Mouse (Mus musculus) midbrain, embryonic 14.5 days (tissue): Measurements from ENCODE around the gene Brms1. TPM values are rescaled to one million over a fixed set of nuclear protein-coding genes. Genes with fewer than 3 reads are reported as not detected.

Experiments
- ATAC-seq: fragments of 200-750 bp; cut with Nextera tagmentation; 2 replicates; pipeline ENCODE4 v1.8.0; 2017; ENCODE audit warnings: moderate number of reproducible peaks, moderate library complexity; ENCODE audit not compliant: low FRiP score, low TSS enrichment
- DNase-seq: peaks from one replicate; pipeline ENCODE4 v3.0.0-alpha.2; 2015
- H3K27ac ChIP-seq: fragments of 300-500 bp; sonication (generic); replicated peaks from 2 replicates; pipeline ENCODE4 v1.5.1; 2014; ENCODE audit warnings: mild to moderate bottlenecking, low read depth, low read length, moderate library complexity
- H3K27me3 ChIP-seq: fragments of 300-500 bp; sonication (generic); 2 replicates; pipeline ENCODE4 v1.6.1; 2014; ENCODE audit warnings: low read length, control low read depth, mixed read lengths; ENCODE audit not compliant: control insufficient read depth, insufficient read depth
- H3K36me3 ChIP-seq: fragments of 300-500 bp; sonication (generic); 2 replicates; pipeline ENCODE4 v1.6.1; 2014; ENCODE audit warnings: low read length, control low read depth; ENCODE audit not compliant: control insufficient read depth, insufficient read depth
- H3K4me1 ChIP-seq: fragments of 300-500 bp; sonication (generic); 2 replicates; pipeline ENCODE4 v1.6.1; 2014; ENCODE audit warnings: mild to moderate bottlenecking, antibody characterized with exemption, low read length, control low read depth; ENCODE audit not compliant: control insufficient read depth, insufficient read depth
- H3K4me2 ChIP-seq: fragments of 300-500 bp; sonication (generic); 2 replicates; pipeline ENCODE4 v1.6.1; 2014; ENCODE audit warnings: mild to moderate bottlenecking, low read length, moderate library complexity
- H3K4me3 ChIP-seq: fragments of 300-500 bp; sonication (generic); replicated peaks from 2 replicates; pipeline ENCODE4 v1.5.1; 2014; ENCODE audit warnings: low read depth, low read length
- H3K9ac ChIP-seq: fragments of 300-500 bp; sonication (generic); replicated peaks from 2 replicates; pipeline ENCODE4 v1.6.1; 2014; ENCODE audit warnings: mild to moderate bottlenecking, low read length, moderate library complexity
- H3K9me3 ChIP-seq: fragments of 300-500 bp; sonication (generic); 2 replicates; pipeline ENCODE4 v1.6.1; 2016; ENCODE audit warnings: low read length, control low read depth, mixed read lengths; ENCODE audit not compliant: control insufficient read depth
- WGBS: fragments of 180-500 bp; shearing (Covaris S2); extraction: QIAGEN DNeasy Blood & Tissue Kit; methylation state at CpG from one replicate; pipeline ENCODE4 v1.1.7; 2014; 5-methylcytosine and 5-hydroxymethylcytosine counted together
- polyA plus RNA-seq: library from polyadenylated mRNA; unstranded; fragments of >200 nt; fragmentation: Nextera tagmentation; extraction: Ambion mirVana; gene quantifications from 2 replicates; pipeline ENCODE4 v1.2.1, GENCODE M21; 2014

Brms1 gene
- polyA plus RNA-seq, 1 experiment from 2014 or later, result 39.0 TPM

DNA sequence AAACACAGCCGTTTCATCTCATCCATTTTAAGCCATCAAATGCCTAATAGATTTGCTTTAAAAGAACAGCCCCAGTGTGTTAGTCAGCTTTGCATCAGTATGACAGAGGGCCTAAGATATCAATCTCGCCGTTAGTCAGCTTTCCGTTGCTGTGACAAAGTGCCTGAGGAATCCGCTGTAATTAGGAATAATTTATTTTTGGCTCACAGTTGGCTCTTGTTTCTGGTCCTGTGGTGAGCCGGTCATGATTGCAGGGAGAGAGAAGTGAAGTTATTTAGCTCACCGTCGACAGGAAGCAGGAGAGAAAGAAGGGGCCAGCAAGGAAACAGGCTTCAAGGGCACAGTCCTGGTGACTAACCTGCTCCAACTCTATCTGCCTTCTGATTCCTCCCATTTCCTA, 28.0 kb upstream of the Brms1 start:
- no peak overlapping the region for H3K4me2 ChIP-seq
- WGBS, result 83% methylated on average over 8 of the region's 8 CpGs
- ATAC-seq (no peak), DNase-seq (no peak)
- H3K9ac ChIP-seq, result no peak overlapping the region
- H3K9me3 ChIP-seq, result no peaks in the 10 kb centered on the region
- H3K36me3 ChIP-seq, result no peaks in the 10 kb centered on the region
- no peak overlapping the region for H3K27ac ChIP-seq
- 0 out of 2 replicates have a peak, but pooled peaks cover 2% of the 10 kb centered on the region for H3K4me1 ChIP-seq
- no peak overlapping the region for H3K4me3 ChIP-seq
- H3K27me3 ChIP-seq, result no peaks in the 10 kb centered on the region

DNA sequence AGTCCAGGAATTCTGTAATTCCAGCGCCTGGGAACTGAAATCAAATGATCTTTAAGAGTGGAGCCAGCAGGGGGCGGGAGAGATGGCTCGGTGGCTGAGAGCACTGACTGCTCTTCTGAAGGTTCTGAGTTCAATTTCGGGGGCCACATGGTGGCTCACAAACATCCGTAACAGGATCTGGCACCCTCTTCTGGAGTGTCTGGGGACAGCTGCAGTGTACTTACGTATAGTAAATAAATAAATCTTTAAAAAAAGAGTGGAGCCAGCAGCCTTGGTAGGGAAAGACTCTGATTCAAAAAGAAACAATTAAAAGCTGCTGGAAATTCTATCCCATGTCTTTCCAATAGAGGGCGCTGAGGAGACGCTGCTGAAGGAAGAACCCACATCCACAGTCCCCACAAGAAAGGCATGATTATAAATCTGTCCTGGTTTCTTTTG, 26.2 kb upstream of the Brms1 start:
- Histone ChIP-seq H3K4me3 (no peak overlapping the region), H3K4me2 (no peak overlapping the region), H3K9ac (no peak overlapping the region), H3K9me3 (no peaks in the 10 kb centered on the region), H3K27me3 (no peaks in the 10 kb centered on the region), H3K27ac (no peak overlapping the region), H3K4me1 (0 out of 2 replicates have a peak, but pooled peaks cover 2% of the 10 kb centered on the region), H3K36me3 (no peaks in the 10 kb centered on the region)
- ATAC-seq (no peak), DNase-seq (peak; percentile 71)
- WGBS, result 16% methylated on average over 8 of the region's 8 CpGs

GRCm38 (mm10) chr19:5016221-5016742, 24.9 kb upstream of the Brms1 start:
- DNase-seq (no peak), ATAC-seq (no peak)
- no peak overlapping the region for H3K4me3 ChIP-seq
- no peak overlapping the region for H3K4me2 ChIP-seq
- WGBS, result 51% methylated on average over 10 of the region's 10 CpGs
- no peaks in the 10 kb centered on the region for H3K27me3 ChIP-seq
- no peak overlapping the region for H3K9ac ChIP-seq
- H3K27ac ChIP-seq, result no peak overlapping the region
- no peaks in the 10 kb centered on the region for H3K36me3 ChIP-seq
- H3K4me1 ChIP-seq, result 0 out of 2 replicates have a peak, but pooled peaks cover 2% of the 10 kb centered on the region
- no peaks in the 10 kb centered on the region for H3K9me3 ChIP-seq

GRCm38 (mm10) chr19:5016782-5017181, 24.4 kb upstream of the Brms1 start:
- H3K9ac ChIP-seq, result no peak overlapping the region
- H3K4me3 ChIP-seq, result no peak overlapping the region
- H3K27me3 ChIP-seq, result no peaks in the 10 kb centered on the region
- no peaks in the 10 kb centered on the region for H3K9me3 ChIP-seq
- peak; percentile 83 for DNase-seq
- no peaks in the 10 kb centered on the region for H3K36me3 ChIP-seq
- no peak for ATAC-seq
- 21% methylated on average over 12 of the region's 12 CpGs for whole genome bisulfite sequencing
- H3K4me2 ChIP-seq, result no peak overlapping the region
- no peak overlapping the region for H3K27ac ChIP-seq
- H3K4me1 ChIP-seq, result 0 out of 2 replicates have a peak, but pooled peaks cover 2% of the 10 kb centered on the region

DNA sequence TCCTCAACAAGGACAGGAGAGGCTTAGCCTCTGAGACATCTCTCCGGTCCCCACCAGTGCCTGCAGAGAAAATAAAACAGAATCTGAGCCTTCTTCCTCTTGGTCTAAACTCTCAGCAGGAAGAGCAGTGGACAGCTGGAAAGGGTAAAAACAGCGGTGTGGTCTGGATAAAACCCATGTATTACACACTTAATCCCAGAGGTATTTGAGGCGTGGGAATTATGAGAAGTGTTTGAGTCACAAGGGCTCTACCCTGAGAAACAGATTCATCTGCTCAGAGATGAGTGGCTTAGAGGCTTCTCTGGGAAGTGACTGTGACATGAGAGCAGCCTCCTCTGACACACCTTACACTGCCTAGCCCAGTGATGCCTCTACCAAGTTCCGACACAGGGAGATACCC, 23.5 kb upstream of the Brms1 start:
- Histone ChIP-seq H3K4me3 (no peak overlapping the region), H3K9ac (no peak overlapping the region), H3K27ac (no peak overlapping the region), H3K4me2 (no peak overlapping the region), H3K9me3 (no peaks in the 10 kb centered on the region), H3K4me1 (0 out of 2 replicates have a peak, but pooled peaks cover 2% of the 10 kb centered on the region), H3K27me3 (no peaks in the 10 kb centered on the region), H3K36me3 (no peaks in the 10 kb centered on the region)
- WGBS, result 91% methylated on average over 4 of the region's 4 CpGs
- DNase-seq (no peak), ATAC-seq (no peak)

- Histone ChIP-seq H3K27ac (no peak overlapping the region), H3K4me2 (no peak overlapping the region), H3K36me3 (no peaks in the 10 kb centered on the region), H3K9ac (no peak overlapping the region), H3K27me3 (no peaks in the 10 kb centered on the region), H3K4me3 (no peak overlapping the region), H3K4me1 (0 out of 2 replicates have a peak, but pooled peaks cover 2% of the 10 kb centered on the region), H3K9me3 (no peaks in the 10 kb centered on the region)
- no peak for ATAC-seq
- 85% methylated on average over 3 of the region's 3 CpGs for WGBS
- no peak for DNase-seq
Measured at GRCm38 (mm10) chr19:5018191-5018590, 23.0 kb upstream of the Brms1 start.

DNA sequence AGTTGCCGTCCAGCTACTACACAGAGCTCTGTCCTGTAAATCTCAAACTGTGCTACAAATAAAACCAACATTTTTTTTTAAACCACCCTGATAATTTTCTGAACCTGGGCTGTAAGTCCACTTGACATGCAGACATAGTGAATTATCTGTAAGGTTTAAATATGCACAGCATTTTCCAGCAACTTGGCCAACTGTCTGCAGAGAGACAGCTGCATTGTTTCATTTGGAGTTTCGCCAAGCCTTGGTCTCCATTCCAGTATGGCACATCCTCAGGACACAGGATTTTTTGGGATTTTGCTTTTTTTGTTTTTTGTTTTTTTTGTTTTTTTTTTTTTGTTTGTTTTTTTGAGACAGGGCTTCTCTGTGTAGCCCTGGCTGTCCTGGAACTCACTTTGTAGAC, 19.7 kb upstream of the Brms1 start:
- Histone ChIP-seq H3K9me3 (no peaks in the 10 kb centered on the region), H3K4me3 (no peak overlapping the region), H3K4me2 (no peak overlapping the region), H3K36me3 (no peaks in the 10 kb centered on the region), H3K4me1 (peaks cover 7% of the 10 kb centered on the region; the same call in 1 of the 2 replicates), H3K9ac (no peak overlapping the region), H3K27ac (no peak overlapping the region), H3K27me3 (no peaks in the 10 kb centered on the region)
- no peak for DNase-seq
- 88% methylated on average over 2 of the region's 2 CpGs for WGBS
- no peak for ATAC-seq

- H3K27me3 ChIP-seq, result no peaks in the 10 kb centered on the region
- peaks cover 5% of the 10 kb centered on the region; the same call in 1 of the 2 replicates for H3K4me1 ChIP-seq
- peak within 1 kb of the TSS; percentile 51 for H3K4me3 ChIP-seq
- DNase-seq (peak; percentile 94), ATAC-seq (peak; percentile 92)
- H3K4me2 ChIP-seq, result peak within 1 kb of the TSS; percentile 58
- H3K9me3 ChIP-seq, result no peaks in the 10 kb centered on the region
- WGBS, result under 1% methylated on average over 62 of the region's 62 CpGs
- H3K36me3 ChIP-seq, result peaks cover 10% of the 10 kb centered on the region
- H3K27ac ChIP-seq, result peak within 1 kb of the TSS; percentile 87
- peak within 1 kb of the TSS; percentile 60 for H3K9ac ChIP-seq
Measured at GRCm38 (mm10) chr19:5023621-5024479, 17.3 kb upstream of the Brms1 start, which contains the start of gene Slc29a2. Gene Slc29a2, plus strand, starts transcription at chr19:5023860.
